Mouse (Mus musculus) myocyte (in vitro differentiated cells): ENCODE measurements around the gene Ttc14.

Experiments used
- E2F4 ChIP-seq: IDR thresholded peaks from one replicate; pipeline ENCODE4 v1.6.1; 2011; ENCODE audit warnings: mild to moderate bottlenecking, control low read depth, moderate library complexity; ENCODE audit not compliant: insufficient read depth
- MAX ChIP-seq: IDR thresholded peaks from one replicate; pipeline ENCODE4 v1.6.1; 2011; ENCODE audit warnings: low read depth, mild to moderate bottlenecking, control low read depth
- MYOD1 ChIP-seq, 3 experiments: IDR thresholded peaks; one replicate each; pipeline ENCODE4 v1.6.1; 2011; ENCODE audit warnings: control low read depth in 2 of 3, low read depth in 2 of 3, mild to moderate bottlenecking in 2 of 3, moderate library complexity in 1 of 3; ENCODE audit not compliant: insufficient read length in 2 of 3, control insufficient read depth in 1 of 3
- POLR2A ChIP-seq: IDR thresholded peaks from one replicate; pipeline ENCODE4 v1.6.1; 2011; ENCODE audit warnings: low read depth, mild to moderate bottlenecking, control low read depth, moderate library complexity; ENCODE audit not compliant: insufficient read length
- REST ChIP-seq: IDR thresholded peaks from one replicate; pipeline ENCODE4 v1.6.1; 2011; ENCODE audit warnings: mild to moderate bottlenecking, control low read depth, moderate library complexity; ENCODE audit not compliant: insufficient read depth, insufficient read length
- SRF ChIP-seq: IDR thresholded peaks from one replicate; pipeline ENCODE4 v1.6.1; 2011; ENCODE audit warnings: low read depth; ENCODE audit not compliant: control insufficient read depth, insufficient read length
- TCF12 ChIP-seq: IDR thresholded peaks from one replicate; pipeline ENCODE4 v1.6.1; 2011; ENCODE audit warnings: mild to moderate bottlenecking, control low read depth; ENCODE audit not compliant: poor library complexity, insufficient read depth, severe bottlenecking
- TCF3 ChIP-seq: IDR thresholded peaks from one replicate; pipeline ENCODE4 v1.6.1; 2011; ENCODE audit warnings: low read depth, control low read depth; ENCODE audit not compliant: insufficient read length
- USF1 ChIP-seq: IDR thresholded peaks from one replicate; pipeline ENCODE4 v1.6.1; 2011; ENCODE audit warnings: low read depth, mild to moderate bottlenecking, control low read depth, moderate library complexity

- no peak for TF ChIP-seq POLR2A
- TF ChIP-seq E2F4: no peak
- TF ChIP-seq USF1: no peak
- TF ChIP-seq MYOD1 (IDR thresholded peaks at IDR 0.05; ENCODE audit: control insufficient read depth in 1 of 3, insufficient read length in 2 of 3, low read depth in 2 of 3): no peak
- TF ChIP-seq REST: no peak
- no peak for TF ChIP-seq TCF3
- no peak for TF ChIP-seq TCF12
- TF ChIP-seq SRF: no peak
- TF ChIP-seq MAX: no peak
Observed at GRCm38 (mm10) chr3:33800513-33800820, 835 bp downstream of the Ttc14 start.
